ENCODE assay signal across 14 mouse cellular contexts in genomic region chr4:75991621-75992245, GRCm38 (mm10).
DNase-seq lines count a peak whose midpoint lies in the region; ATAC-seq lines count a peak whose summit lies in the region.
"Had no signal": no experiment of that assay in that cellular context is flagged by ENCODE, and none has a peak within 500 bp of the region (broad histone marks: within the 10 kb centered on the region; RNA-seq: fewer than 3 reads in every experiment).

No protein-coding gene starts in this region.

- H3K4me3 ChIP-seq in forebrain, embryonic 13.5 days: no peak overlapping the region
- H3K4me3 ChIP-seq in forebrain, embryonic 16.5 days (replicated peaks; ENCODE audit: low read length): no peak overlapping the region
- H3K4me3 ChIP-seq: forebrain, embryonic 10.5 days; gastrocnemius, adult 2 months; limb, embryonic 15.5 days; lung, embryonic 15.5 days had no signal

- 82% methylated on average over 6 of the region's 6 CpGs for WGBS in forebrain, embryonic 13.5 days
- 73% methylated on average over 6 of the region's 6 CpGs for WGBS in forebrain, embryonic 16.5 days

- H3K9ac ChIP-seq in forebrain, embryonic 13.5 days: no peak overlapping the region
- H3K9ac ChIP-seq in forebrain, embryonic 16.5 days (replicated peaks; ENCODE audit: low read depth, low read length): no peak overlapping the region
- H3K9ac ChIP-seq: limb, embryonic 15.5 days; lung, embryonic 15.5 days had no signal

- peak; percentile 48 for DNase-seq in kidney, adult 9 months
- no peak for DNase-seq in kidney, postnatal 25 days
- peak; percentile 14 for DNase-seq in adrenal gland, adult 8-10 months
- peak; percentile 13 for DNase-seq in adrenal gland, postnatal 14 days
- DNase-seq in cerebellum, postnatal 10 days: peak; percentile 36 to 65
- DNase-seq: gastrocnemius, adult 2 months; heart, postnatal 10 days had no signal

- peaks cover 13% of the 10 kb centered on the region for H3K4me1 ChIP-seq in forebrain, embryonic 13.5 days
- H3K4me1 ChIP-seq in forebrain, embryonic 16.5 days (replicated peaks; ENCODE audit: control insufficient read depth, insufficient read depth, low read length): no peaks in the 10 kb centered on the region; the same call in 1 of the 2 replicates
- H3K4me1 ChIP-seq: lung, embryonic 15.5 days had no signal

- H3K9me3 ChIP-seq in forebrain, embryonic 13.5 days (replicated peaks): no peaks in the 10 kb centered on the region
- no peaks in the 10 kb centered on the region for H3K9me3 ChIP-seq in forebrain, embryonic 16.5 days (ENCODE audit: control insufficient read depth, low read length)
- H3K9me3 ChIP-seq: forebrain, embryonic 10.5 days; limb, embryonic 15.5 days; lung, embryonic 15.5 days had no signal

- no peak overlapping the region for H3K4me2 ChIP-seq in forebrain, embryonic 13.5 days
- H3K4me2 ChIP-seq in forebrain, embryonic 16.5 days (ENCODE audit: low read length): no peak overlapping the region
- H3K4me2 ChIP-seq: limb, embryonic 15.5 days; lung, embryonic 15.5 days had no signal

- ATAC-seq in forebrain, embryonic 13.5 days: no peak
- ATAC-seq in forebrain, embryonic 16.5 days: no peak
- ATAC-seq: activated CD4-positive, CD25-positive, alpha-beta regulatory T cell, adult 4 months; hindbrain, postnatal 0 days had no signal

- no peak overlapping the region for H3K27ac ChIP-seq in forebrain, embryonic 13.5 days
- no peak overlapping the region for H3K27ac ChIP-seq in forebrain, embryonic 16.5 days (ENCODE audit: low read length)
- H3K27ac ChIP-seq: forebrain, embryonic 10.5 days; gastrocnemius, adult 2 months; hindbrain, postnatal 0 days; limb, embryonic 15.5 days; lung, embryonic 15.5 days had no signal

- no peaks in the 10 kb centered on the region for H3K36me3 ChIP-seq in forebrain, embryonic 13.5 days (ENCODE audit: poor library complexity, severe bottlenecking)
- no peaks in the 10 kb centered on the region for H3K36me3 ChIP-seq in forebrain, embryonic 16.5 days (ENCODE audit: control insufficient read depth, insufficient read depth)
- H3K36me3 ChIP-seq: forebrain, embryonic 10.5 days; limb, embryonic 15.5 days; lung, embryonic 15.5 days had no signal

- H3K27me3 ChIP-seq in forebrain, embryonic 13.5 days: no peaks in the 10 kb centered on the region
- no peaks in the 10 kb centered on the region for H3K27me3 ChIP-seq in forebrain, embryonic 16.5 days (replicated peaks; ENCODE audit: control insufficient read depth, insufficient read depth, low read length)
- H3K27me3 ChIP-seq: limb, embryonic 15.5 days; lung, embryonic 15.5 days had no signal

Comparison
In these comparisons a context has a peak if more than half of its experiments do, and no peak if none do; other contexts are left out.
1. DNase-seq: peak in kidney, adult 9 months (single experiment), adrenal gland, adult 8-10 months (single experiment), adrenal gland, postnatal 14 days (single experiment) and cerebellum, postnatal 10 days (2 of 2); none in kidney, postnatal 25 days (0 of 2).